Mouse (Mus musculus): ENCODE results near the gene 1700024P04Rik.

- TF ChIP-seq POLR2A (IDR thresholded peaks at IDR 0.05; ENCODE audit: low read depth, low read length) (no peak), CTCF (conservative IDR thresholded peaks at IDR 0.05; ENCODE audit: insufficient read depth, insufficient read length, low read depth, low read length) (no peak)
These were observed 16.4 kb downstream of the 1700024P04Rik start for GRCm38 (mm10) chr13:98967942-98968341.

All from kidney, adult 2 months (tissue).